Mouse (Mus musculus) mature B cell (primary cell): ENCODE data around the gene Nosip.
"Not testable (repeated sequence)": the region's sequence is repeated elsewhere in the genome, so short reads cannot be mapped to it uniquely, and the experiment has no call there.

Experiments used
- in situ Hi-C: fragments of 300-500 bp; cut with MboI; formaldehyde crosslinking; loops from 2 replicates; pipeline ENCODE4 v1.14.3; 2019

Gene Nosip

GRCm38 (mm10) chr7:45062239-45062835, at the start of gene Nosip, which contains the start of gene Prrg2:
Nosip (plus strand) TSS chr7:45062429.
Prrg2 (minus strand) TSS chr7:45062677.
- in situ Hi-C loops: no loop called here

- in situ Hi-C loops: no loop called here
These were observed 49.4 kb upstream of the Nosip start for GRCm38 (mm10) chr7:45012824-45013223.

GRCm38 (mm10) chr7:45013366-45014095, 48.7 kb upstream of the Nosip start:
- in situ Hi-C loops: no loop called here

- in situ Hi-C loops: no loop called here
These were observed 48.2 kb upstream of the Nosip start for GRCm38 (mm10) chr7:45014096-45014451.

GRCm38 (mm10) chr7:45015344-45015956, 46.8 kb upstream of the Nosip start:
- in situ Hi-C loops: no loop called here

- in situ Hi-C loops: no loop called here
These were observed 46.1 kb upstream of the Nosip start, which contains the start of gene Scaf1 for GRCm38 (mm10) chr7:45015957-45016612. Scaf1 (minus strand) TSS chr7:45016363.

- in situ Hi-C loops: no loop called here
These were observed 45.5 kb upstream of the Nosip start for GRCm38 (mm10) chr7:45016761-45017160.

- in situ Hi-C loops: no loop called here
These were observed 44.8 kb upstream of the Nosip start, which contains the start of gene Rras for GRCm38 (mm10) chr7:45017242-45018061. Rras (plus strand) TSS chr7:45017961.

- in situ Hi-C loops: no loop called here
These were observed 43.1 kb upstream of the Nosip start for GRCm38 (mm10) chr7:45019031-45019571.

- in situ Hi-C loops: no loop called here
These were observed 42.0 kb upstream of the Nosip start for GRCm38 (mm10) chr7:45020225-45020624.

GRCm38 (mm10) chr7:45023711-45024110, 38.5 kb upstream of the Nosip start:
- in situ Hi-C loops: not testable (repeated sequence)

GRCm38 (mm10) chr7:45024281-45025248, 37.7 kb upstream of the Nosip start:
- in situ Hi-C loops: no loop called here

- in situ Hi-C loops: no loop called here
These were observed 36.5 kb upstream of the Nosip start for GRCm38 (mm10) chr7:45025601-45026220.

GRCm38 (mm10) chr7:45026256-45026655, 36.0 kb upstream of the Nosip start:
- in situ Hi-C loops: no loop called here

- in situ Hi-C loops: no loop called here
These were observed 34.5 kb upstream of the Nosip start for GRCm38 (mm10) chr7:45027761-45028160.

- in situ Hi-C loops: no loop called here
These were observed 33.9 kb upstream of the Nosip start for GRCm38 (mm10) chr7:45028351-45028750.

- in situ Hi-C loops: no loop called here
These were observed 32.2 kb upstream of the Nosip start for GRCm38 (mm10) chr7:45029995-45030394.

- in situ Hi-C loops: no loop called here
These were observed 31.4 kb upstream of the Nosip start for GRCm38 (mm10) chr7:45030857-45031256.

GRCm38 (mm10) chr7:45033722-45034359, 28.4 kb upstream of the Nosip start:
- in situ Hi-C loops: no loop called here
